Mouse (Mus musculus) liver, embryonic 15.5 days (tissue): Measurements from ENCODE around the gene Klhdc1. TPM values are rescaled to one million over a fixed set of nuclear protein-coding genes. Genes with fewer than 3 reads are reported as not detected.

Experiments used
- ATAC-seq: fragments of 200-750 bp; cut with Nextera tagmentation; 2 replicates; pipeline ENCODE4 v1.8.0; 2017; ENCODE audit warnings: moderate number of reproducible peaks, mild to moderate bottlenecking, moderate library complexity; ENCODE audit not compliant: insufficient read depth
- H3K27ac ChIP-seq: fragments of 300-500 bp; sonication (generic); replicated peaks from 2 replicates; pipeline ENCODE4 v1.5.1; 2015; ENCODE audit warnings: mild to moderate bottlenecking, inconsistent platforms
- H3K27me3 ChIP-seq: fragments of 300-500 bp; sonication (generic); 2 replicates; pipeline ENCODE4 v1.6.1; 2015; ENCODE audit warnings: mild to moderate bottlenecking, inconsistent platforms
- H3K36me3 ChIP-seq: fragments of 300-500 bp; sonication (generic); replicated peaks from 2 replicates; pipeline ENCODE4 v1.6.1; 2015; ENCODE audit warnings: moderate library complexity, mild to moderate bottlenecking, inconsistent platforms
- H3K4me1 ChIP-seq: fragments of 300-500 bp; sonication (generic); replicated peaks from 2 replicates; pipeline ENCODE4 v1.6.1; 2015; ENCODE audit warnings: inconsistent platforms
- H3K4me2 ChIP-seq: fragments of 300-500 bp; sonication (generic); 2 replicates; pipeline ENCODE4 v1.6.1; 2015; ENCODE audit warnings: moderate library complexity, mild to moderate bottlenecking, inconsistent platforms
- H3K4me3 ChIP-seq: fragments of 300-500 bp; sonication (generic); replicated peaks from 2 replicates; pipeline ENCODE4 v1.5.1; 2015; ENCODE audit warnings: mild to moderate bottlenecking, inconsistent platforms
- H3K9ac ChIP-seq: fragments of 300-500 bp; sonication (generic); 2 replicates; pipeline ENCODE4 v1.6.1; 2015; ENCODE audit warnings: moderate library complexity, mild to moderate bottlenecking, inconsistent platforms
- H3K9me3 ChIP-seq: fragments of 300-500 bp; sonication (generic); replicated peaks from 2 replicates; pipeline ENCODE4 v1.6.1; 2016; ENCODE audit warnings: inconsistent platforms
- WGBS: fragments of 180-500 bp; shearing (Covaris S2); methylation state at CpG from one replicate; pipeline ENCODE4 v1.1.7; 2015; ENCODE audit warnings: mixed read lengths; ENCODE audit not compliant: insufficient replicate concordance; 5-methylcytosine and 5-hydroxymethylcytosine counted together
- polyA plus RNA-seq: library from polyadenylated mRNA; unstranded; fragments of >200 nt; fragmentation: Nextera tagmentation; extraction: Ambion mirVana; gene quantifications from 2 replicates; pipeline ENCODE4 v1.2.1, GENCODE M21; 2015

Klhdc1 gene
- polyA plus RNA-seq, 1 experiment from 2014 or later, result 2.1 TPM

- Histone ChIP-seq H3K9me3 (no peaks in the 10 kb centered on the region), H3K36me3 (no peaks in the 10 kb centered on the region), H3K27ac (no peak overlapping the region), H3K4me2 (no peak overlapping the region), H3K9ac (no peak overlapping the region), H3K4me1 (no peaks in the 10 kb centered on the region), H3K27me3 (no peaks in the 10 kb centered on the region), H3K4me3 (no peak overlapping the region)
- no peak for ATAC-seq
- whole genome bisulfite sequencing, result 82% methylated on average over 2 of the region's 2 CpGs
These were observed 28.0 kb downstream of the Klhdc1 start for GRCm38 (mm10) chr12:69268956-69269355.

- no peaks in the 10 kb centered on the region for H3K36me3 ChIP-seq
- H3K4me3 ChIP-seq, result no peak overlapping the region
- H3K27me3 ChIP-seq, result no peaks in the 10 kb centered on the region
- H3K9me3 ChIP-seq, result no peaks in the 10 kb centered on the region
- WGBS, result 8% methylated on average over 1 of the region's 1 CpGs
- H3K4me2 ChIP-seq, result no peak overlapping the region
- no peaks in the 10 kb centered on the region for H3K4me1 ChIP-seq
- H3K27ac ChIP-seq, result no peak overlapping the region
- no peak overlapping the region for H3K9ac ChIP-seq
- no peak for ATAC-seq
These were observed 39.0 kb downstream of the Klhdc1 start for GRCm38 (mm10) chr12:69279931-69280469.

GRCm38 (mm10) chr12:69280915-69281314 lies 39.9 kb downstream of the Klhdc1 start:
- ATAC-seq, result no peak
- WGBS, result 84% methylated on average over 3 of the region's 3 CpGs
- H3K9ac ChIP-seq, result no peak overlapping the region
- H3K27me3 ChIP-seq, result no peaks in the 10 kb centered on the region
- no peak overlapping the region for H3K4me3 ChIP-seq
- H3K9me3 ChIP-seq, result no peaks in the 10 kb centered on the region
- H3K4me2 ChIP-seq, result no peak overlapping the region
- H3K36me3 ChIP-seq, result no peaks in the 10 kb centered on the region
- H3K4me1 ChIP-seq, result no peaks in the 10 kb centered on the region
- no peak overlapping the region for H3K27ac ChIP-seq

- H3K4me1 ChIP-seq, result peaks cover 14% of the 10 kb centered on the region
- no peaks in the 10 kb centered on the region for H3K27me3 ChIP-seq
- H3K27ac ChIP-seq, result no peak overlapping the region
- ATAC-seq, result no peak
- 82% methylated on average over 7 of the region's 7 CpGs for WGBS
- H3K4me3 ChIP-seq, result no peak overlapping the region
- H3K9me3 ChIP-seq, result no peaks in the 10 kb centered on the region
- H3K4me2 ChIP-seq, result no peak overlapping the region
- no peaks in the 10 kb centered on the region for H3K36me3 ChIP-seq
- no peak overlapping the region for H3K9ac ChIP-seq
These were observed 42.2 kb downstream of the Klhdc1 start for GRCm38 (mm10) chr12:69283146-69283545.

DNA sequence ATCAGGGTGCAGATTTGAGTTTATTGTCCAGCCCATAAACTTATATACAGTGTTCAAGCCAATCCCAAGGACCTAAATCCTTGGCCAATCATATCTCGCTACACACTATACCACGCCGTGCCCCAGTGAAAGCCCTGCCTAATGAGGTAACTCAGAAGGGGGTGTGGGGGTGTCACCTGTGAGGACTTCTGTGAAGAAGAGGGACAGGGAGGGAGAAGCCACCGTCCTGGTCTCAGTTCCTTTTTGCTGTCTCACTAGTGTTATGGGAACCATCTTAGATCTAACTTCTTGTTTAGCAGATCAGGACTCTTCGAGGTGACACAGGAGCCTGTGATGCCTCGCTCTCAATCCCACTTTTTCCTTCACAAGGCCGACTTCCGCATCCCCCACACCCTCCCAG lies 46.6 kb downstream of the Klhdc1 start:
- WGBS, result 70% methylated on average over 8 of the region's 8 CpGs
- H3K4me2 ChIP-seq, result no peak overlapping the region
- H3K4me3 ChIP-seq, result no peak overlapping the region
- no peak overlapping the region for H3K9ac ChIP-seq
- H3K27ac ChIP-seq, result 0 out of 2 replicates have a peak overlapping the region, but pooled peaks have one; percentile 19
- no peaks in the 10 kb centered on the region for H3K9me3 ChIP-seq
- H3K36me3 ChIP-seq, result no peaks in the 10 kb centered on the region
- H3K4me1 ChIP-seq, result peaks cover 36% of the 10 kb centered on the region
- H3K27me3 ChIP-seq, result no peaks in the 10 kb centered on the region
- no peak for ATAC-seq

DNA sequence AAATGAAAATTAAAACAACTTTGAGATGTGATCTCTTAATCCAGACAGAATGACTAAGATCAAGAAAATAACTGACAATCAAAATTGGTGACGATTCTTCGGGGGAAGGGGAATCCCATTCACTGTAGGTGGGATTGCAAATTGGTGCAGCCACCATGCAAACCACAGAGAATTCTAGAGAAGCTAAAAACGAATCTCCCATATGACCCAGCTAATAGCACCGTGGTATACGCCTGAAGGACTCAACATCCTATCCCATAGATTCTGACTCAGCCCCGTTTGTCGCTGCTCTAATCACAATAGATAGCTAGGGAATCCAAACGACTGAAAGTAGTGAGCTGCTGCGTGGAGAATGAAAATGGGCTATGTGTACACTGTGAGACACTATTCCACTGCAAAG lies 47.7 kb downstream of the Klhdc1 start:
- ATAC-seq, result no peak
- Histone ChIP-seq H3K4me3 (no peak overlapping the region), H3K36me3 (no peaks in the 10 kb centered on the region), H3K9ac (no peak overlapping the region), H3K4me2 (no peak overlapping the region), H3K27me3 (no peaks in the 10 kb centered on the region), H3K4me1 (peaks cover 46% of the 10 kb centered on the region), H3K27ac (no peak overlapping the region), H3K9me3 (no peaks in the 10 kb centered on the region)
- WGBS, result 72% methylated on average over 9 of the region's 9 CpGs

- peaks cover 68% of the 10 kb centered on the region for H3K4me1 ChIP-seq
These were observed 51.4 kb downstream of the Klhdc1 start for GRCm38 (mm10) chr12:69292401-69292800.

GRCm38 (mm10) chr12:69293815-69294214 lies 52.8 kb downstream of the Klhdc1 start:
- Histone ChIP-seq H3K9ac (peak overlapping the region; percentile 37), H3K27ac (peak overlapping the region; percentile 97), H3K4me1 (peaks cover 73% of the 10 kb centered on the region), H3K36me3 (no peaks in the 10 kb centered on the region), H3K4me3 (peak overlapping the region; percentile 24), H3K9me3 (no peaks in the 10 kb centered on the region), H3K4me2 (peak overlapping the region; percentile 68), H3K27me3 (no peaks in the 10 kb centered on the region)
- 10% methylated on average over 2 of the region's 2 CpGs for WGBS
- ATAC-seq, result peak; percentile 92

More at GRCm38 (mm10) chr12:69292401-69292800, 51.4 kb downstream of the Klhdc1 start:
- H3K9ac ChIP-seq, result peak overlapping the region; percentile 18; the same call in 1 of the 2 replicates
- peak overlapping the region; percentile 61 for H3K27ac ChIP-seq
- no peaks in the 10 kb centered on the region for H3K27me3 ChIP-seq
- no peaks in the 10 kb centered on the region for H3K9me3 ChIP-seq
- 82% methylated on average over 6 of the region's 6 CpGs for WGBS
- no peak for ATAC-seq
- no peak overlapping the region for H3K4me2 ChIP-seq
- no peaks in the 10 kb centered on the region for H3K36me3 ChIP-seq
- no peak overlapping the region for H3K4me3 ChIP-seq

- Histone ChIP-seq H3K9ac (no peak overlapping the region), H3K27ac (peak overlapping the region; percentile 97), H3K27me3 (no peaks in the 10 kb centered on the region), H3K4me3 (no peak overlapping the region), H3K36me3 (peaks cover 2% of the 10 kb centered on the region; the same call in 1 of the 2 replicates), H3K9me3 (no peaks in the 10 kb centered on the region), H3K4me2 (no peak overlapping the region; the same call in 1 of the 2 replicates), H3K4me1 (peaks cover 76% of the 10 kb centered on the region)
- 42% methylated on average over 2 of the region's 2 CpGs for WGBS
- no peak for ATAC-seq
These were observed 54.0 kb downstream of the Klhdc1 start for GRCm38 (mm10) chr12:69294936-69295335.

DNA sequence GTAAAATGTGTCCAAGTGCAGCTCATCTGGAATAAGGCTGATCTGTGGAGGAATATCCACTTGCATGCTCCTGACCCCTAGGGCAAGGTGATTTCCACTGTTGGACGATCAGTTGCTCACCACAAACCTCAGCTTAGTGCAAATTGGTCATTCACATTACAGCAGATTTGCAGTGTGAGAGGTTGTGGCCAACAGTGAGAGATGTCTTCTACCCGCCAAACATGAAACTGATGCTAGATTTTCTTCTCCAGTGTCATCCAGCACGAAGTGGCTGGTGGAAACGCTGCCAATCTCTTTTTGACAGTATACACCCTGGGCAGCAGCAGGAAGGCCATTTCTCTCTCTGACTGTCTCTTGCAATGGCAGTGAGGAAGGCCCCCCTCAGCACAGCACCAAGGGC lies 54.7 kb downstream of the Klhdc1 start:
- H3K4me1 ChIP-seq, result peaks cover 73% of the 10 kb centered on the region
- ATAC-seq, result no peak
- H3K36me3 ChIP-seq, result peaks cover 9% of the 10 kb centered on the region
- H3K4me2 ChIP-seq, result peak overlapping the region; percentile 82
- WGBS, result 69% methylated on average over 4 of the region's 4 CpGs
- no peaks in the 10 kb centered on the region for H3K27me3 ChIP-seq
- H3K9ac ChIP-seq, result 0 out of 2 replicates have a peak overlapping the region, but pooled peaks have one; percentile 97
- H3K4me3 ChIP-seq, result peak overlapping the region; percentile 91; the same call in 1 of the 2 replicates
- H3K9me3 ChIP-seq, result no peaks in the 10 kb centered on the region
- peak overlapping the region; percentile 97 for H3K27ac ChIP-seq

DNA sequence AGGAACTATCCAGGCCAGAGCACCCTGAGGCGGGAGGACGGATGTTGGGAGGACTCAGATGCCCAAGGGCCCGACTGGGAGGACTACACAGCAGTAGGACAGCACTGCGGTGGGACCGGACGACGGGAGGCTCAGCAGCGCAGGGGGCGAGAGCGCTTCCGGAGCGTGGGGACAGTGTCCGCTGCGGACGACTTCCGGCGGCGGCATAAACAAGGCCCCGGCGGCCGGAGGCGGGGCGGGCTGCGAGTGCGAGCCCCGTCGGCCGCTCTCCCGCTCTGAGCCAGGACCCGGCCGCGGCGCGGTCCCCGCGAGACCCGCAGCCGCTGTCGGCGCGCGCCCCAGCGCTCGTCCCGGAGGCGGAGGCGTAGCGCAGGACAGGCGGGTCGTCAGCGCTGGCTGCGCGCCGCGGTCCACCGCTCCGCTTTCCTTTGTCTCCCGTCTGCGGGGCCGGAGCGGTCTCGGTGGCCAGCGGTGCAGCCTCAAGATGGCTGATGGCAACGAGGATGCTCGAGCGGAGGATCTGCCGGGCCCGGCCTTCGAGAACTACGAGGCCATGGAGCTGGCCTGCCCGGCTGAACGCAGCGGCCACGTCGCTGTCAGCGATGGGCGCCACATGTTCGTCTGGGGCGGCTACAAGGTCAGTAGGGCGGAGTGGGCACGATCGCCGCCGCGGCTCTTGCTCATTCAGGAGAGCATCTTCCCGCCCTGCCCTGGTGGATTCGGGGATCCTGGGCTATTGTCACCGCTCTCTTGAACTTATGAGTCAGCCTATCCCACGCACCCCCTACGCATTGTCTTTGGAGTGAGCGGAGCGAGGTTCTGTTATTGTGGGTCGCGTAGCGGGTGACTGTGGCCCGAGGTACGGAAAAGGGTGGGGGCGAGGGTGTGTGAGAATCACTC lies 55.8 kb downstream of the Klhdc1 start, which contains the start of gene Klhdc2:
TSS of gene Klhdc2 (plus strand) at position 171 of the 900 bp plus-strand sequence.
- ATAC-seq, result peak; percentile 66
- peak within 1 kb of the TSS; percentile 97 for H3K9ac ChIP-seq
- H3K9me3 ChIP-seq, result no peaks in the 10 kb centered on the region
- peak within 1 kb of the TSS; percentile 97 for H3K27ac ChIP-seq
- H3K36me3 ChIP-seq, result peaks cover 19% of the 10 kb centered on the region
- peaks cover 69% of the 10 kb centered on the region for H3K4me1 ChIP-seq
- peak within 1 kb of the TSS; percentile 82 for H3K4me2 ChIP-seq
- H3K4me3 ChIP-seq, result peak within 1 kb of the TSS; percentile 91
- H3K27me3 ChIP-seq, result no peaks in the 10 kb centered on the region
- WGBS, result under 1% methylated on average over 89 of the region's 98 CpGs
